Mouse (Mus musculus) MEL (cell line): ENCODE results near the gene Arntl. TPM values are rescaled to one million over a fixed set of nuclear protein-coding genes. Genes with fewer than 3 reads are reported as not detected.
A peak's percentile ranks its signal among the peaks of the same experiment; 100 is the strongest.

ENCODE experiments used
- DNase-seq: peaks from one replicate; pipeline ENCODE4 v3.0.0; 2011; ENCODE audit warnings: low read depth, low spot score
- H3K27ac ChIP-seq: 2 replicates; pipeline ENCODE4 v1.5.1; 2012; ENCODE audit warnings: low read depth, mild to moderate bottlenecking, control low read depth, low read length, moderate library complexity; ENCODE audit not compliant: control insufficient read depth
- H3K27me3 ChIP-seq, 2 experiments: fragments of 150-350 bp in 1 of 2; sonication (generic) in 1 of 2; 2 replicates each; pipeline ENCODE4 v1.6.1; 2012; ENCODE audit warnings: low read length in 2 of 2, mild to moderate bottlenecking in 2 of 2, improper control_type of control experiment in 1 of 2, moderate library complexity in 1 of 2; ENCODE audit not compliant: insufficient read depth in 2 of 2, control insufficient read depth in 1 of 2
- H3K36me3 ChIP-seq, 2 experiments: 2 replicates each; pipeline ENCODE4 v1.6.1; 2012 to 2014; ENCODE audit warnings: low read length in 2 of 2, improper control_type of control experiment in 1 of 2, inconsistent platforms in 1 of 2, mild to moderate bottlenecking in 1 of 2; ENCODE audit not compliant: insufficient read depth in 2 of 2, control insufficient read depth in 1 of 2
- H3K4me1 ChIP-seq, 2 experiments: fragments of 150-350 bp in 1 of 2; sonication (generic) in 1 of 2; 2 replicates each; pipeline ENCODE4 v1.6.1; 2012; ENCODE audit warnings: low read length in 2 of 2, improper control_type of control experiment in 1 of 2, mild to moderate bottlenecking in 1 of 2; ENCODE audit not compliant: insufficient read depth in 2 of 2, control insufficient read depth in 1 of 2
- H3K4me3 ChIP-seq, 2 experiments: fragments of 150-350 bp in 1 of 2; sonication (generic) in 1 of 2; 2 replicates each; pipeline ENCODE4 v1.5.1; 2012; ENCODE audit warnings: low read depth in 2 of 2, low read length in 2 of 2, mild to moderate bottlenecking in 2 of 2, moderate library complexity in 2 of 2, control low read depth in 1 of 2, improper control_type of control experiment in 1 of 2; ENCODE audit not compliant: control insufficient read depth in 1 of 2, insufficient read depth in 1 of 2
- H3K79me2 ChIP-seq: 2 replicates; pipeline ENCODE4 v1.6.1; 2012; ENCODE audit warnings: mild to moderate bottlenecking, low read length, moderate library complexity; ENCODE audit not compliant: control insufficient read depth, poor library complexity, insufficient read depth
- H3K9ac ChIP-seq: 2 replicates; pipeline ENCODE4 v1.6.1; 2012; ENCODE audit warnings: low read depth, mild to moderate bottlenecking, control low read depth, low read length, moderate library complexity; ENCODE audit not compliant: control insufficient read depth, poor library complexity, severe bottlenecking
- H3K9me3 ChIP-seq: fragments of 150-350 bp; sonication (generic); replicated peaks from 2 replicates; pipeline ENCODE4 v1.6.1; 2012; ENCODE audit warnings: mild to moderate bottlenecking, low read length, improper control_type of control experiment, moderate library complexity; ENCODE audit not compliant: insufficient read depth
- CHD1 ChIP-seq: IDR thresholded peaks from 2 replicates; pipeline ENCODE4 v1.6.1; 2012; ENCODE audit warnings: low read depth, mild to moderate bottlenecking, inconsistent platforms, low read length, improper control_type of control experiment
- CTCF ChIP-seq, 3 experiments: IDR thresholded peaks in 2 of 3; conservative IDR thresholded peaks in 1 of 3; 2 replicates each; pipeline ENCODE4 v1.5.1; 2011 to 2012; ENCODE audit warnings: low read length in 3 of 3, low read depth in 2 of 3, mild to moderate bottlenecking in 2 of 3, improper control_type of control experiment in 1 of 3, inconsistent platforms in 1 of 3, mixed read lengths in 1 of 3, moderate library complexity in 1 of 3; ENCODE audit not compliant: control insufficient read depth in 1 of 3, insufficient read depth in 1 of 3, poor library complexity in 1 of 3, severe bottlenecking in 1 of 3
- EP300 ChIP-seq, 2 experiments: IDR thresholded peaks; 2 replicates each; pipeline ENCODE4 v1.6.1; 2011; ENCODE audit warnings: improper control_type of control experiment in 2 of 2, low read length in 2 of 2, low read depth in 1 of 2, mild to moderate bottlenecking in 1 of 2
- ETS1 ChIP-seq: IDR thresholded peaks from 2 replicates; pipeline ENCODE4 v1.6.1; 2012; ENCODE audit warnings: low read depth, mild to moderate bottlenecking, inconsistent platforms, low read length, improper control_type of control experiment, moderate library complexity
- HCFC1 ChIP-seq: IDR thresholded peaks from 2 replicates; pipeline ENCODE4 v1.6.1; 2012; ENCODE audit warnings: low read depth, mild to moderate bottlenecking, inconsistent platforms, low read length, improper control_type of control experiment, moderate library complexity
- MAX ChIP-seq: IDR thresholded peaks from 2 replicates; pipeline ENCODE4 v1.6.1; 2011; ENCODE audit warnings: low read length, improper control_type of control experiment
- MXI1 ChIP-seq: IDR thresholded peaks from 2 replicates; pipeline ENCODE4 v1.6.1; 2011; ENCODE audit warnings: mild to moderate bottlenecking, low read depth, low read length, improper control_type of control experiment
- NELFE ChIP-seq: IDR thresholded peaks from 2 replicates; pipeline ENCODE4 v1.6.1; 2011; ENCODE audit warnings: low read depth, low read length, improper control_type of control experiment
- NRF1 ChIP-seq: IDR thresholded peaks from 2 replicates; pipeline ENCODE4 v1.6.1; 2014; ENCODE audit warnings: low read depth, mild to moderate bottlenecking, inconsistent platforms, low read length, improper control_type of control experiment, moderate library complexity; ENCODE audit not compliant: poor library complexity, insufficient read depth, severe bottlenecking
- POLR2A ChIP-seq, 2 experiments: IDR thresholded peaks; 2 replicates each; pipeline ENCODE4 v1.6.1; 2011 to 2012; ENCODE audit warnings: low read length in 2 of 2, mild to moderate bottlenecking in 2 of 2, control low read depth in 1 of 2, improper control_type of control experiment in 1 of 2, low read depth in 1 of 2, moderate library complexity in 1 of 2; ENCODE audit not compliant: control insufficient read depth in 1 of 2, insufficient read depth in 1 of 2, poor library complexity in 1 of 2
- POLR2AphosphoS5 ChIP-seq: IDR thresholded peaks from 2 replicates; pipeline ENCODE4 v1.6.1; 2012; ENCODE audit warnings: low read depth, borderline replicate concordance, mild to moderate bottlenecking, inconsistent platforms, low read length, moderate library complexity, mixed read lengths
- RAD21 ChIP-seq: IDR thresholded peaks from 2 replicates; pipeline ENCODE4 v1.6.1; 2011; ENCODE audit warnings: mild to moderate bottlenecking, low read depth, low read length, improper control_type of control experiment
- SIN3A ChIP-seq: IDR thresholded peaks from 2 replicates; pipeline ENCODE4 v1.6.1; 2012; ENCODE audit warnings: low read length, improper control_type of control experiment, inconsistent platforms
- SMC3 ChIP-seq: IDR thresholded peaks from 2 replicates; pipeline ENCODE4 v1.6.1; 2011; ENCODE audit warnings: low read depth, low read length, improper control_type of control experiment
- TAL1 ChIP-seq: IDR thresholded peaks from 2 replicates; pipeline ENCODE4 v1.6.1; 2012; ENCODE audit warnings: mild to moderate bottlenecking, inconsistent platforms, low read length, moderate library complexity, mixed read lengths
- TCF12 ChIP-seq: IDR thresholded peaks from 2 replicates; pipeline ENCODE4 v1.6.1; 2014; ENCODE audit warnings: low read depth, mild to moderate bottlenecking, inconsistent platforms, low read length, improper control_type of control experiment, moderate library complexity
- UBTF ChIP-seq: IDR thresholded peaks from 2 replicates; pipeline ENCODE4 v1.6.1; 2012; ENCODE audit warnings: low read depth, mild to moderate bottlenecking, inconsistent platforms, low read length, improper control_type of control experiment, moderate library complexity, borderline replicate concordance; ENCODE audit not compliant: insufficient read depth
- USF1 ChIP-seq: IDR thresholded peaks from 2 replicates; pipeline ENCODE4 v1.6.1; 2014; ENCODE audit warnings: low read depth, mild to moderate bottlenecking, inconsistent platforms, low read length, improper control_type of control experiment, moderate library complexity
- ZC3H11A ChIP-seq: IDR thresholded peaks from 2 replicates; pipeline ENCODE4 v1.6.1; 2012; ENCODE audit warnings: low read depth, mild to moderate bottlenecking, inconsistent platforms, low read length, improper control_type of control experiment
- ZMIZ1 ChIP-seq: IDR thresholded peaks from 2 replicates; pipeline ENCODE4 v1.6.1; 2012; ENCODE audit warnings: low read depth, mild to moderate bottlenecking, inconsistent platforms, low read length, improper control_type of control experiment, moderate library complexity
- ZNF384 ChIP-seq: IDR thresholded peaks from 2 replicates; pipeline ENCODE4 v1.6.1; 2012; ENCODE audit warnings: low read depth, mild to moderate bottlenecking, inconsistent platforms, low read length, improper control_type of control experiment
- polyA plus RNA-seq, 2 experiments: library from polyadenylated mRNA; stranded (reverse) in 1 of 2; unstranded in 1 of 2; fragments of >175 nt in 1 of 2; fragments of >200 nt in 1 of 2; gene quantifications; 2 replicates each; pipeline versions ENCODE4 v1.2.1 to v1.2.4; 2012; ENCODE audit warnings: low replicate concordance in 2 of 2, low read depth in 1 of 2; ENCODE audit not compliant: insufficient read length in 2 of 2, insufficient read depth in 1 of 2, missing spikeins in 1 of 2
- total RNA-seq: library from RNA; depleted of rRNA; stranded (reverse); fragments of 300-350 nt; gene quantifications from 2 replicates; pipeline ENCODE4 v1.2.3, GENCODE M21; 2012

The Arntl gene
- total and polyA plus RNA-seq, 3 experiments: 2.0 to 4.5 TPM; not detected in 1

DNA sequence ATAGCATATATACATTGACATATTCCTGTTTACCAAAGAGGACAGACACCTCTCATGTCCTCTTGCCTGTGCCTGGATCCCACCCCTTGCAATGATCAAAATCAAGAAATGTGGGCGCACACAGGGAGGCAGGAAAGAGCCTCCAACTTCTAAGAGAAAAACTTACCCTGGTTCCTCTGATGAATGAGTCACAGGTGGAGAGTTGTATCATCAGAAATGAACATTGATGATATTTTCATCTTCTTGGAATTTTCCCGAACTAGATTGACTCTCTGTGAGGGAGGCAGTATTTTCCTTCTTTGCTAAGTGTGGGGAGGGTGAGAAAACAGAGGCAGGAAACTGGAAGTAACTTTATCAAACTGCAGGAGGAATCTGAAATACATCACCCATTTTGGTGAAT, 78.1 kb downstream of the Arntl start (continued):
- TF ChIP-seq UBTF: no peak
- no peak for TF ChIP-seq HCFC1
- no peak for TF ChIP-seq POLR2AphosphoS5

DNA sequence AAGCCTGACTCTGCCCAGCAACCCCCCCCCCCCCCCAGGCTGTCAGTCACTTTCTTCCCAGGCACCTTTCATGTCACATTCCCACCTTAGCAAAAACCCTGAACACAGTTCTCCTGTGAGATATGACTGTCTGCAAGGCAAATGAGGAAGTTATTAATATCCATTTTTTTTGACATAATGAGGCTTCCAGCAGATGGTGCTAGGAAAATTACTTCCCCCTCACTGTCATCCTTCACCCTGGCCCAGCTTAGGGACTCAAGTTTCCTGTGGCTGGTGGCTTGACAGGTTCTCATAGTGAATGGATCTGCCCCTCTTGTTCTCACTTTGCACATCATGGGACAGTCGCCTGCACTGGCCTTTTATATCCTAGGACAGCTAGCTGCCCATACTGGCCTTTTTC, 81.9 kb downstream of the Arntl start:
- Histone ChIP-seq H3K79me2 (no peaks in the 10 kb centered on the region), H3K4me1 (peaks cover 9 to 17% of the 10 kb centered on the region in 2 experiments), H3K9ac (no peak overlapping the region), H3K27ac (no peak overlapping the region), H3K9me3 (no peaks in the 10 kb centered on the region), H3K27me3 (no peaks in the 10 kb centered on the region), H3K36me3 (peaks cover 0 to 15% of the 10 kb centered on the region in 2 experiments; a peak in 2 of 4 replicates), H3K4me3 (no peak overlapping the region)
- TF ChIP-seq RAD21 (peak; percentile 11), TAL1 (0 out of 2 replicates have a peak, but pooled peaks have one; percentile 20), ZNF384 (peak; percentile 64), ETS1 (peak; percentile 64), NRF1 (no peak), TCF12 (0 out of 2 replicates have a peak, but pooled peaks have one; percentile 30), POLR2A (IDR thresholded peaks at IDR 0.05; ENCODE audit: control insufficient read depth in 1 of 2, insufficient read depth in 1 of 2, low read depth in 1 of 2, low read length in 2 of 2, poor library complexity in 1 of 2) (no peak), ZC3H11A (no peak), MAX (no peak), NELFE (no peak), EP300 (IDR thresholded peaks at IDR 0.05; ENCODE audit: low read depth in 1 of 2, low read length in 2 of 2) (0 out of 4 replicates have a peak, but pooled peaks of 1 of the 2 experiments have one; percentile 45), ZMIZ1 (no peak), USF1 (no peak), CHD1 (no peak), SMC3 (peak; percentile 34), CTCF (IDR thresholded peaks at IDR 0.05 in 2 of 3, conservative IDR thresholded peaks at IDR 0.05 in 1 of 3; ENCODE audit: control insufficient read depth in 1 of 3, insufficient read depth in 1 of 3, low read depth in 2 of 3, low read length in 3 of 3, poor library complexity in 1 of 3, severe bottlenecking in 1 of 3) (peak in 1 of 3 experiments; percentile 25; a peak in 2 of 6 replicates), MXI1 (0 out of 2 replicates have a peak, but pooled peaks have one; percentile 22), SIN3A (peak; percentile 57; the same call in 1 of the 2 replicates)
- peak; percentile 81 for DNase-seq
